Comparison of ENCODE assay signal across 21 mouse cellular contexts in the genomic region with DNA sequence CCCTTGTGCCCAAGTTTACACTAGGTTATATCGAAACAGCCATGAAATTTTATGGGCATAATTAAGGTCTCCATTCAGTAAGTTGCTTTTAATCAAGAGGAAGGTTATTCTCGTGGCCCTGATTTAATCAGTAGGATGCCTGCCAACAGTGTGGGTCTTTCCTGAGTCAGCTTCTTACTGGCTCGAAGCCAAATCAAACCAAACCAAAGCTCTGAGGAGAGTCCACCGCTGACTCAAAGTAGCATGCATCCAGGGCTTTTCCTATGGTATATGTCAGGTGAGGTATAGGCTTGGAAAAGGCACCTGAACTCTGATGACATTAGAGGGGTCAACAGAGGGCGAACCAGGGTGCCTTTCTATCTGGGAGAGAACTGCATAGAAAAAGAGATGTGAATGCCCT. TPM values are rescaled to one million over a fixed set of nuclear protein-coding genes. Genes with fewer than 3 reads are reported as not detected.
DNase-seq lines count a peak whose midpoint lies in the region; ATAC-seq lines count a peak whose summit lies in the region.
"Had no signal": no experiment of that assay in that cellular context is flagged by ENCODE, and none has a peak within 500 bp of the region (broad histone marks: within the 10 kb centered on the region; RNA-seq: fewer than 3 reads in every experiment).

No protein-coding gene starts in this region.

- no peak overlapping the region for H3K9ac ChIP-seq in forebrain, embryonic 14.5 days (ENCODE audit: low read length)
- no peak overlapping the region for H3K9ac ChIP-seq in forebrain, embryonic 11.5 days (ENCODE audit: low read length)
- H3K9ac ChIP-seq: embryonic facial prominence, embryonic 13.5 days; forebrain, embryonic 15.5 days; liver, embryonic 14.5 days had no signal

- peak; percentile 49 for DNase-seq in forebrain, embryonic 14.5 days (ENCODE audit: low spot score)
- no peak for DNase-seq in forebrain, embryonic 11.5 days (ENCODE audit: low spot score)
- DNase-seq in lung, postnatal 10 days = peak; percentile 43
- no peak for DNase-seq in lung, adult 18-20 months
- peak; percentile 66 for DNase-seq in 3T3-L1 (ENCODE audit: low read depth, low spot score)
- DNase-seq in adrenal gland, postnatal 10 days = peak; percentile 67
- no peak for DNase-seq in embryo, embryonic 9.5 days (ENCODE audit: extremely low spot score)
- no peak for DNase-seq in cerebellum, postnatal 25 days
- DNase-seq: cerebellum, postnatal 36 days; gastrocnemius, adult 2 months; heart, postnatal 14 days; left cerebral cortex, postnatal 4 days; right cerebral cortex, postnatal 4 days; thymus, postnatal 14 days had no signal

- H3K4me3 ChIP-seq in forebrain, embryonic 14.5 days (ENCODE audit: low read depth, low read length) = no peak overlapping the region
- H3K4me3 ChIP-seq in forebrain, embryonic 11.5 days (ENCODE audit: low read depth, low read length) = no peak overlapping the region
- H3K4me3 ChIP-seq: embryonic facial prominence, embryonic 13.5 days; forebrain, embryonic 15.5 days; gastrocnemius, adult 2 months; megakaryocyte, embryonic 14.5 days had no signal

- ATAC-seq in forebrain, embryonic 14.5 days = no peak
- ATAC-seq in forebrain, embryonic 11.5 days (replicated peaks; ENCODE audit: low FRiP score) = no peak
- ATAC-seq: forebrain, embryonic 15.5 days had no signal

- no peaks in the 10 kb centered on the region for H3K4me1 ChIP-seq in forebrain, embryonic 14.5 days (ENCODE audit: control insufficient read depth, insufficient read depth, low read length)
- H3K4me1 ChIP-seq in forebrain, embryonic 11.5 days (replicated peaks; ENCODE audit: control insufficient read depth, insufficient read depth, low read length) = no peaks in the 10 kb centered on the region
- H3K4me1 ChIP-seq: forebrain, embryonic 15.5 days had no signal

- no peaks in the 10 kb centered on the region for H3K27me3 ChIP-seq in forebrain, embryonic 14.5 days (replicated peaks; ENCODE audit: control insufficient read depth, insufficient read depth, low read length)
- H3K27me3 ChIP-seq in forebrain, embryonic 11.5 days (ENCODE audit: control insufficient read depth, insufficient read depth, low read length) = no peaks in the 10 kb centered on the region
- H3K27me3 ChIP-seq: embryonic facial prominence, embryonic 13.5 days; forebrain, embryonic 15.5 days had no signal

- WGBS in forebrain, embryonic 14.5 days = 54% methylated on average over 5 of the region's 5 CpGs
- 81% methylated on average over 5 of the region's 5 CpGs for WGBS in forebrain, embryonic 11.5 days

- no peak overlapping the region for H3K27ac ChIP-seq in forebrain, embryonic 14.5 days (ENCODE audit: low read depth, low read length)
- H3K27ac ChIP-seq in forebrain, embryonic 11.5 days (ENCODE audit: low read depth, low read length) = no peak overlapping the region
- H3K27ac ChIP-seq: embryonic facial prominence, embryonic 13.5 days; forebrain, embryonic 15.5 days; gastrocnemius, adult 2 months; liver, embryonic 14.5 days had no signal

- H3K9me3 ChIP-seq in forebrain, embryonic 14.5 days (replicated peaks; ENCODE audit: control insufficient read depth, low read length) = no peaks in the 10 kb centered on the region
- H3K9me3 ChIP-seq in forebrain, embryonic 11.5 days (ENCODE audit: control insufficient read depth, low read length) = no peaks in the 10 kb centered on the region
- H3K9me3 ChIP-seq: embryonic facial prominence, embryonic 13.5 days; forebrain, embryonic 15.5 days had no signal

- H3K36me3 ChIP-seq in forebrain, embryonic 14.5 days (ENCODE audit: control insufficient read depth, insufficient read depth, low read length) = no peaks in the 10 kb centered on the region
- H3K36me3 ChIP-seq in forebrain, embryonic 11.5 days (ENCODE audit: control insufficient read depth, insufficient read depth, low read length) = no peaks in the 10 kb centered on the region
- H3K36me3 ChIP-seq: embryonic facial prominence, embryonic 13.5 days; forebrain, embryonic 15.5 days had no signal

- no peak overlapping the region for H3K4me2 ChIP-seq in forebrain, embryonic 14.5 days (ENCODE audit: low read length)
- no peak overlapping the region for H3K4me2 ChIP-seq in forebrain, embryonic 11.5 days (ENCODE audit: low read depth, low read length, severe bottlenecking)
- H3K4me2 ChIP-seq: embryonic facial prominence, embryonic 13.5 days; forebrain, embryonic 15.5 days had no signal

RNA-seq across cellular contexts. Expression of gene BC005537, which starts 19.5 kb away (rescaled TPM):
- polyA plus RNA-seq in forebrain, embryonic 14.5 days (2014; fragmentation: Nextera tagmentation; extraction: Ambion mirVana) = 50.3 and 57.9 TPM in 2 replicates
- polyA plus RNA-seq in forebrain, embryonic 11.5 days (2014; fragmentation: Nextera tagmentation; extraction: Ambion mirVana) = 27.5 and 29.3 TPM in 2 replicates
- total RNA-seq in adrenal gland, postnatal 10 days (2021) = 100 to 1,000 TPM; 149 to 152 TPM

RNA-seq across cellular contexts. Expression of gene Gmnn, which starts 20.2 kb away (rescaled TPM):
- 44.9 and 65.6 TPM in 2 replicates for polyA plus RNA-seq in forebrain, embryonic 14.5 days (2014; fragmentation: Nextera tagmentation; extraction: Ambion mirVana)
- 165 and 169 TPM in 2 replicates for polyA plus RNA-seq in forebrain, embryonic 11.5 days (2014; fragmentation: Nextera tagmentation; extraction: Ambion mirVana)
- total RNA-seq in adrenal gland, postnatal 10 days (2021) = 10 to 100 TPM; 19.9 to 31.3 TPM

RNA-seq across cellular contexts. Expression of gene Armh2, which starts 40.9 kb away (rescaled TPM):
- not detected in 2 replicates for polyA plus RNA-seq in forebrain, embryonic 14.5 days (2014; fragmentation: Nextera tagmentation; extraction: Ambion mirVana)
- not detected in 2 replicates for polyA plus RNA-seq in forebrain, embryonic 11.5 days (2014; fragmentation: Nextera tagmentation; extraction: Ambion mirVana)
- total RNA-seq in adrenal gland, postnatal 10 days (2021) = not detected
- total RNA-seq: ES-E14; gastrocnemius, adult 2 months; heart, postnatal 14 days; layer of hippocampus, postnatal 25 days; left cerebral cortex, postnatal 4 days had no signal
- polyA plus RNA-seq: C2C12; embryonic facial prominence, embryonic 13.5 days; forebrain, embryonic 15.5 days; liver, embryonic 14.5 days had no signal

RNA-seq across cellular contexts. Expression of gene Acot13, which starts 49.4 kb away (rescaled TPM):
- polyA plus RNA-seq in forebrain, embryonic 14.5 days (2014; fragmentation: Nextera tagmentation; extraction: Ambion mirVana) = 66.1 and 73.3 TPM in 2 replicates
- polyA plus RNA-seq in forebrain, embryonic 11.5 days (2014; fragmentation: Nextera tagmentation; extraction: Ambion mirVana) = 58.8 and 61.3 TPM in 2 replicates
- total RNA-seq in adrenal gland, postnatal 10 days (2021) = 100 to 1,000 TPM; 125 to 155 TPM

RNA-seq across cellular contexts. Expression of gene Tdp2, which starts 49.6 kb away (rescaled TPM):
- 44.9 and 45.1 TPM in 2 replicates for polyA plus RNA-seq in forebrain, embryonic 14.5 days (2014; fragmentation: Nextera tagmentation; extraction: Ambion mirVana)
- 79.9 and 87.4 TPM in 2 replicates for polyA plus RNA-seq in forebrain, embryonic 11.5 days (2014; fragmentation: Nextera tagmentation; extraction: Ambion mirVana)
- total RNA-seq in adrenal gland, postnatal 10 days (2021) = 10 to 100 TPM; 23.1 to 31.6 TPM

Comparison
In these comparisons a context has a peak if more than half of its experiments do, and no peak if none do; other contexts are left out.
1. DNase-seq: peak in forebrain, embryonic 14.5 days (single experiment), lung, postnatal 10 days (single experiment), 3T3-L1 (single experiment) and adrenal gland, postnatal 10 days (single experiment); none in forebrain, embryonic 11.5 days (single experiment), lung, adult 18-20 months (0 of 2), embryo, embryonic 9.5 days (single experiment) and cerebellum, postnatal 25 days (0 of 2).